Mouse (Mus musculus): Measurements from ENCODE around the gene Ube2q2. TPM values are rescaled to one million over a fixed set of nuclear protein-coding genes. Genes with fewer than 3 reads are reported as not detected.

Ube2q2 gene
- total and polyA plus RNA-seq, 3 experiments = 13.1 to 24.4 (median 24.1) TPM

Other genes starting within 250 kb of the Ube2q2 start
- gene Hykk, start 231.6 kb upstream of the Ube2q2 start, total RNA-seq (2012; rRNA removed) = 0.17 and 0.29 TPM in 2 replicates
- 0.15 and 0.22 TPM in 2 replicates for gene Hykk, start 231.6 kb upstream of the Ube2q2 start, total RNA-seq (2014; rRNA removed)
- 0.19 and 0.23 TPM in 2 replicates for gene Hykk, start 231.6 kb upstream of the Ube2q2 start, polyA plus RNA-seq (2012; ENCODE audit: insufficient read length, low read depth)
- gene Psma4, start 198.1 kb upstream of the Ube2q2 start, total RNA-seq (2012; rRNA removed) = 264 and 359 TPM in 2 replicates
- 662 and 708 TPM in 2 replicates for gene Psma4, start 198.1 kb upstream of the Ube2q2 start, total RNA-seq (2014; rRNA removed)
- 407 and 523 TPM in 2 replicates for gene Psma4, start 198.1 kb upstream of the Ube2q2 start, polyA plus RNA-seq (2012; ENCODE audit: insufficient read length, low read depth)
- gene AY074887, start 197.9 kb upstream of the Ube2q2 start, total RNA-seq (2012; rRNA removed) = 0.25 TPM in 1 of 2 replicates, not detected in the other
- 0.47 TPM in 1 of 2 replicates, not detected in the other for gene AY074887, start 197.9 kb upstream of the Ube2q2 start, total RNA-seq (2014; rRNA removed)
- 0.44 TPM in 1 of 2 replicates, not detected in the other for gene AY074887, start 197.9 kb upstream of the Ube2q2 start, polyA plus RNA-seq (2012; ENCODE audit: insufficient read length, low read depth)
- not detected in 2 replicates for gene Chrna5, start 168.0 kb upstream of the Ube2q2 start, total RNA-seq (2012; rRNA removed)
- gene Chrna5, start 168.0 kb upstream of the Ube2q2 start, total RNA-seq (2014; rRNA removed) = not detected in 2 replicates
- not detected in 2 replicates for gene Chrna5, start 168.0 kb upstream of the Ube2q2 start, polyA plus RNA-seq (2012; ENCODE audit: insufficient read length, low read depth)
- gene Chrna3, start 122.3 kb upstream of the Ube2q2 start, total RNA-seq (2012; rRNA removed) = not detected in 2 replicates
- not detected in 2 replicates for gene Chrna3, start 122.3 kb upstream of the Ube2q2 start, total RNA-seq (2014; rRNA removed)
- not detected in 2 replicates for gene Chrna3, start 122.3 kb upstream of the Ube2q2 start, polyA plus RNA-seq (2012; ENCODE audit: insufficient read length, low read depth)
- 0.13 and 0.17 TPM in 2 replicates for gene Chrnb4, start 100.1 kb upstream of the Ube2q2 start, total RNA-seq (2012; rRNA removed)
- gene Chrnb4, start 100.1 kb upstream of the Ube2q2 start, total RNA-seq (2014; rRNA removed) = not detected in 2 replicates
- 0.08 and 0.23 TPM in 2 replicates for gene Chrnb4, start 100.1 kb upstream of the Ube2q2 start, polyA plus RNA-seq (2012; ENCODE audit: insufficient read length, low read depth)
- 21.4 and 29.5 TPM in 2 replicates for gene Fbxo22, start 60.1 kb downstream of the Ube2q2 start, total RNA-seq (2012; rRNA removed)
- gene Fbxo22, start 60.1 kb downstream of the Ube2q2 start, total RNA-seq (2014; rRNA removed) = 38.5 and 44.9 TPM in 2 replicates
- 41.8 and 42.1 TPM in 2 replicates for gene Fbxo22, start 60.1 kb downstream of the Ube2q2 start, polyA plus RNA-seq (2012; ENCODE audit: insufficient read length, low read depth)
- gene Nrg4, start 178.0 kb downstream of the Ube2q2 start, total RNA-seq (2012; rRNA removed) = 0.81 and 1.5 TPM in 2 replicates
- 1.2 and 1.6 TPM in 2 replicates for gene Nrg4, start 178.0 kb downstream of the Ube2q2 start, total RNA-seq (2014; rRNA removed)
- gene Nrg4, start 178.0 kb downstream of the Ube2q2 start, polyA plus RNA-seq (2012; ENCODE audit: insufficient read length, low read depth) = 1.7 and 1.8 TPM in 2 replicates
- gene Tmem266, start 178.1 kb downstream of the Ube2q2 start, total RNA-seq (2012; rRNA removed) = not detected in 2 replicates
- gene Tmem266, start 178.1 kb downstream of the Ube2q2 start, total RNA-seq (2014; rRNA removed) = not detected in 2 replicates
- gene Tmem266, start 178.1 kb downstream of the Ube2q2 start, polyA plus RNA-seq (2012; ENCODE audit: insufficient read length, low read depth) = not detected in 2 replicates